Mouse (Mus musculus) common myeloid progenitor, adult 5-6 weeks (primary cell): ENCODE results near the gene Elf1. TPM values are rescaled to one million over a fixed set of nuclear protein-coding genes. Genes with fewer than 3 reads are reported as not detected.

Experiments
- ATAC-seq: replicated peaks from 2 replicates; pipeline ENCODE4 v1.8.0; 2016; ENCODE audit warnings: low read depth, mild to moderate bottlenecking, moderate TSS enrichment, inconsistent platforms; ENCODE audit not compliant: poor library complexity, severe bottlenecking
- total RNA-seq: library from RNA; stranded (forward); fragments of 200-1000, 187-1606 nt; gene quantifications from 2 replicates; pipeline ENCODE4 v1.2.3, GENCODE M21; 2017

Elf1 gene
- total RNA-seq, 1 experiment from 2014 or later: 285 TPM

GRCm38 (mm10) chr14:79607352-79607751, 126.4 kb downstream of the Elf1 start:
- no peak for ATAC-seq

GRCm38 (mm10) chr14:79608286-79608685, 127.3 kb downstream of the Elf1 start:
- no peak for ATAC-seq

GRCm38 (mm10) chr14:79617121-79617828, 136.3 kb downstream of the Elf1 start:
- ATAC-seq: peak; percentile 68; the same call in 1 of the 2 replicates

GRCm38 (mm10) chr14:79619802-79620201, 138.8 kb downstream of the Elf1 start:
- ATAC-seq: no peak

- no peak for ATAC-seq
Measured at GRCm38 (mm10) chr14:79621143-79621542, 140.1 kb downstream of the Elf1 start.

Other genes with a start within 250 kb of the Elf1 start
- not detected in 2 replicates for gene Zfp957, start 233.8 kb upstream of the Elf1 start, total RNA-seq
- gene Rgcc, start 179.5 kb upstream of the Elf1 start, total RNA-seq: 23.2 and 35.5 TPM in 2 replicates
- gene Naa16, start 90.4 kb upstream of the Elf1 start, total RNA-seq: 30.6 and 71.9 TPM in 2 replicates
- 19.4 and 27.9 TPM in 2 replicates for gene Mtrf1, start 83.4 kb upstream of the Elf1 start, total RNA-seq
- gene Kbtbd7, start 54.7 kb upstream of the Elf1 start, total RNA-seq: 13.9 and 15.3 TPM in 2 replicates
- 2.9 and 7.1 TPM in 2 replicates for gene Kbtbd6, start 29.4 kb upstream of the Elf1 start, total RNA-seq
- 81.4 and 84.9 TPM in 2 replicates for gene Wbp4, start 326 bp downstream of the Elf1 start, total RNA-seq
- gene Sugt1, start 106.5 kb downstream of the Elf1 start, total RNA-seq: 102 and 171 TPM in 2 replicates
- gene Cnmd, start 181.0 kb downstream of the Elf1 start, total RNA-seq: not detected in 2 replicates